Mouse (Mus musculus): ENCODE data around the gene Kremen1.

- TF ChIP-seq CTCF (IDR thresholded peaks at IDR 0.05; ENCODE audit: extremely low read depth, insufficient read depth, insufficient read length, insufficient replicate concordance) = no peak
- no peak for TF ChIP-seq POLR2A (IDR thresholded peaks at IDR 0.05; ENCODE audit: low read depth, low read length)
Observed at GRCm38 (mm10) chr11:5145600-5145999, 115.8 kb downstream of the Kremen1 start.

All from spleen, adult 2 months (tissue).